Mouse (Mus musculus): Measurements from ENCODE around the gene Uck2.

DNA sequence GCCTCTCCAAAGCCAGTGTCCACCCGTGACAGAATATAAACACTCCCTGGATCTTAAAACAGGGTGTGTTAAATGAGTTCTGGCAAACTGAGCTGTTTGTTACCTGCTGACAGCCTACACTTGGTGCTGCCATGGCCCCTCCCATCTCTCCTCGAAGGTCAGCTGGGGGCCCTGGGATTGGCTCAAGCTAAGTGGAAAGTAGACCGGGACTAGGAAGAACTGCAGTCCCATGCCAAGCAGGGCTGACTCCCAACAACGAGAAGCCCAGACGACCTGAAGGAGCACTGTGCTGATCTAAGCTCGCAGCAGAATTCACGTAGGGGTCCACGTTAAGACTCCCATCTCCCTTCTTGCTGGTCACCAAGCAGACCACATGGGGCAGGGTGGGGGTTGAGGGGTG, 48.3 kb downstream of the Uck2 start:
- TF ChIP-seq POLR2A (IDR thresholded peaks at IDR 0.05; ENCODE audit: insufficient read depth, low read length) (no peak), CTCF (IDR thresholded peaks at IDR 0.05; ENCODE audit: low read depth, low read length) (no peak)
